Mouse (Mus musculus) intestine, embryonic 14.5 days (tissue): ENCODE measurements around the gene Glyr1. TPM values are rescaled to one million over a fixed set of nuclear protein-coding genes. Genes with fewer than 3 reads are reported as not detected.

ENCODE experiments used
- ATAC-seq: fragments of 200-750 bp; cut with Nextera tagmentation; replicated peaks from 2 replicates; pipeline ENCODE4 v1.8.0; 2017; ENCODE audit warnings: low read depth, moderate number of reproducible peaks, moderate TSS enrichment, moderate library complexity; ENCODE audit not compliant: low FRiP score, low TSS enrichment
- DNase-seq: peaks from one replicate; pipeline ENCODE4 v3.0.0-alpha.2; 2018; ENCODE audit warnings: low spot score
- H3K27ac ChIP-seq: fragments of 300-500 bp; sonication (generic); 2 replicates; pipeline ENCODE4 v1.5.1; 2014; ENCODE audit warnings: low read depth, mild to moderate bottlenecking, control low read depth
- H3K27me3 ChIP-seq: fragments of 300-500 bp; sonication (generic); replicated peaks from 2 replicates; pipeline ENCODE4 v1.6.1; 2014; ENCODE audit warnings: low read length, control low read depth; ENCODE audit not compliant: control insufficient read depth, insufficient read depth
- H3K36me3 ChIP-seq: fragments of 300-500 bp; sonication (generic); 2 replicates; pipeline ENCODE4 v1.6.1; 2014; ENCODE audit warnings: low read length, control low read depth; ENCODE audit not compliant: control insufficient read depth, insufficient read depth
- H3K4me1 ChIP-seq: fragments of 300-500 bp; sonication (generic); replicated peaks from 2 replicates; pipeline ENCODE4 v1.6.1; 2014; ENCODE audit warnings: low read length, control low read depth, mixed read lengths; ENCODE audit not compliant: control insufficient read depth, insufficient read depth
- H3K4me2 ChIP-seq: fragments of 300-500 bp; sonication (generic); 2 replicates; pipeline ENCODE4 v1.6.1; 2014; ENCODE audit warnings: low read length
- H3K4me3 ChIP-seq: fragments of 300-500 bp; sonication (generic); 2 replicates; pipeline ENCODE4 v1.5.1; 2014; ENCODE audit warnings: low read depth, low read length, control low read depth, mixed read lengths
- H3K9ac ChIP-seq: fragments of 300-500 bp; sonication (generic); 2 replicates; pipeline ENCODE4 v1.6.1; 2014; ENCODE audit warnings: mild to moderate bottlenecking, low read length
- H3K9me3 ChIP-seq: fragments of 300-500 bp; sonication (generic); 2 replicates; pipeline ENCODE4 v1.6.1; 2016; ENCODE audit warnings: low read length, control low read depth; ENCODE audit not compliant: control insufficient read depth
- WGBS: fragments of 180-500 bp; shearing (Covaris S2); extraction: QIAGEN DNeasy Blood & Tissue Kit; methylation state at CpG from one replicate; pipeline ENCODE4 v1.1.7; 2014; 5-methylcytosine and 5-hydroxymethylcytosine counted together
- polyA plus RNA-seq: library from polyadenylated mRNA; unstranded; fragments of >200 nt; fragmentation: Nextera tagmentation; extraction: Ambion mirVana; gene quantifications from 2 replicates; pipeline ENCODE4 v1.2.1, GENCODE M21; 2014

The Glyr1 gene
- polyA plus RNA-seq, 1 experiment from 2014 or later: 93.9 TPM

- peak; percentile 72 for DNase-seq
- no peaks in the 10 kb centered on the region for H3K27me3 ChIP-seq
- H3K4me3 ChIP-seq: peak within 1 kb of the TSS; percentile 25
- no peak within 1 kb of the TSS for H3K9ac ChIP-seq
- 39% methylated on average over 5 of the region's 5 CpGs for WGBS
- no peaks in the 10 kb centered on the region for H3K9me3 ChIP-seq
- peaks cover 1% of the 10 kb centered on the region; the same call in 1 of the 2 replicates for H3K4me1 ChIP-seq
- H3K36me3 ChIP-seq: peaks cover 11% of the 10 kb centered on the region; the same call in 1 of the 2 replicates
- peak within 1 kb of the TSS; percentile 43; the same call in 1 of the 2 replicates for H3K27ac ChIP-seq
- peak; percentile 84 for ATAC-seq
- H3K4me2 ChIP-seq: peak within 1 kb of the TSS; percentile 33
Measured at GRCm38 (mm10) chr16:5007067-5007466, 42.6 kb downstream of the Glyr1 start, which contains the start of gene Smim22. TSS of gene Smim22 (plus strand) at chr16:5007288.

- DNase-seq (no peak), ATAC-seq (no peak)
- H3K36me3 ChIP-seq: no peaks in the 10 kb centered on the region
- H3K4me1 ChIP-seq: peaks cover 3% of the 10 kb centered on the region; the same call in 1 of the 2 replicates
- no peak overlapping the region for H3K9ac ChIP-seq
- no peaks in the 10 kb centered on the region for H3K27me3 ChIP-seq
- H3K9me3 ChIP-seq: no peaks in the 10 kb centered on the region
- H3K27ac ChIP-seq: no peak overlapping the region
- H3K4me2 ChIP-seq: no peak overlapping the region
- no peak overlapping the region for H3K4me3 ChIP-seq
- WGBS: 60% methylated on average over 3 of the region's 3 CpGs
Measured at GRCm38 (mm10) chr16:5000611-5001010, 49.1 kb downstream of the Glyr1 start.

GRCm38 (mm10) chr16:4998984-4999383 lies 50.7 kb downstream of the Glyr1 start:
- 25% methylated on average over 1 of the region's 1 CpGs for WGBS

GRCm38 (mm10) chr16:4997553-4997952 lies 52.1 kb downstream of the Glyr1 start, which contains the start of gene Sept12:
TSS of gene Sept12 (minus strand) at chr16:4997852.
- Histone ChIP-seq H3K4me2 (no peak within 1 kb of the TSS), H3K9ac (no peak within 1 kb of the TSS), H3K36me3 (no peaks in the 10 kb centered on the region), H3K9me3 (no peaks in the 10 kb centered on the region), H3K4me1 (peaks cover 3% of the 10 kb centered on the region; the same call in 1 of the 2 replicates), H3K4me3 (no peak within 1 kb of the TSS), H3K27ac (no peak within 1 kb of the TSS), H3K27me3 (no peaks in the 10 kb centered on the region)
- ATAC-seq: no peak
- 33% methylated on average over 3 of the region's 3 CpGs for WGBS
- no peak for DNase-seq

More at GRCm38 (mm10) chr16:4998984-4999383, 50.7 kb downstream of the Glyr1 start:
- Histone ChIP-seq H3K4me1 (peaks cover 3% of the 10 kb centered on the region; the same call in 1 of the 2 replicates), H3K27ac (no peak overlapping the region), H3K4me2 (no peak overlapping the region), H3K9me3 (no peaks in the 10 kb centered on the region), H3K27me3 (no peaks in the 10 kb centered on the region), H3K9ac (no peak overlapping the region), H3K4me3 (no peak overlapping the region), H3K36me3 (no peaks in the 10 kb centered on the region)
- DNase-seq (no peak), ATAC-seq (no peak)

GRCm38 (mm10) chr16:4993276-4993675 lies 56.4 kb downstream of the Glyr1 start:
- H3K4me1 ChIP-seq: peaks cover 3% of the 10 kb centered on the region; the same call in 1 of the 2 replicates
- no peak overlapping the region for H3K9ac ChIP-seq
- 93% methylated on average over 4 of the region's 4 CpGs for WGBS
- H3K4me3 ChIP-seq: no peak overlapping the region
- H3K36me3 ChIP-seq: no peaks in the 10 kb centered on the region
- no peak overlapping the region for H3K4me2 ChIP-seq
- H3K27ac ChIP-seq: no peak overlapping the region
- H3K9me3 ChIP-seq: no peaks in the 10 kb centered on the region
- no peaks in the 10 kb centered on the region for H3K27me3 ChIP-seq
- DNase-seq (no peak), ATAC-seq (no peak)

- 91% methylated on average over 12 of the region's 12 CpGs for WGBS
- H3K4me1 ChIP-seq: no peaks in the 10 kb centered on the region
- no peaks in the 10 kb centered on the region for H3K36me3 ChIP-seq
- H3K4me3 ChIP-seq: no peak overlapping the region
- no peak overlapping the region for H3K4me2 ChIP-seq
- no peak for ATAC-seq
- no peak overlapping the region for H3K27ac ChIP-seq
- no peak for DNase-seq
- no peaks in the 10 kb centered on the region for H3K27me3 ChIP-seq
- no peak overlapping the region for H3K9ac ChIP-seq
- no peaks in the 10 kb centered on the region for H3K9me3 ChIP-seq
Measured at GRCm38 (mm10) chr16:4984717-4985116, 64.9 kb downstream of the Glyr1 start.

- Histone ChIP-seq H3K4me1 (no peaks in the 10 kb centered on the region), H3K36me3 (no peaks in the 10 kb centered on the region), H3K27me3 (no peaks in the 10 kb centered on the region), H3K9me3 (no peaks in the 10 kb centered on the region), H3K4me3 (no peak overlapping the region), H3K27ac (no peak overlapping the region), H3K9ac (no peak overlapping the region), H3K4me2 (no peak overlapping the region)
- WGBS: 77% methylated on average over 4 of the region's 4 CpGs
- DNase-seq (peak; percentile 60), ATAC-seq (0 out of 2 replicates have a peak, but pooled peaks have one; percentile 51)
Measured at GRCm38 (mm10) chr16:4979755-4980380, 69.8 kb downstream of the Glyr1 start.

- Histone ChIP-seq H3K27me3 (no peaks in the 10 kb centered on the region), H3K27ac (no peak overlapping the region), H3K9me3 (no peaks in the 10 kb centered on the region), H3K4me1 (no peaks in the 10 kb centered on the region), H3K9ac (no peak overlapping the region), H3K36me3 (no peaks in the 10 kb centered on the region), H3K4me2 (no peak overlapping the region), H3K4me3 (no peak overlapping the region)
- ATAC-seq: no peak
- WGBS: 54% methylated on average over 5 of the region's 5 CpGs
- DNase-seq: no peak
Measured at GRCm38 (mm10) chr16:4978275-4979051, 71.2 kb downstream of the Glyr1 start.
